Mouse (Mus musculus) midbrain, embryonic 15.5 days (tissue): ENCODE measurements at regions not wholly inside any gene's neighbourhood (a gene's known extent, or its start where the extent isn't known, plus 50 kb on each side); places are given as distances from the start of the nearest gene placed in this dataset.

Source experiments
- ATAC-seq: fragments of 200-750 bp; cut with Nextera tagmentation; replicated peaks from 2 replicates; pipeline ENCODE4 v1.8.0; 2017; ENCODE audit warnings: moderate TSS enrichment
- H3K27ac ChIP-seq: fragments of 300-500 bp; sonication (generic); 2 replicates; pipeline ENCODE4 v1.5.1; 2015; ENCODE audit warnings: mild to moderate bottlenecking, inconsistent platforms
- H3K27me3 ChIP-seq: fragments of 300-500 bp; sonication (generic); replicated peaks from 2 replicates; pipeline ENCODE4 v1.6.1; 2015; ENCODE audit warnings: inconsistent platforms
- H3K36me3 ChIP-seq: fragments of 300-500 bp; sonication (generic); replicated peaks from 2 replicates; pipeline ENCODE4 v1.6.1; 2015; ENCODE audit warnings: inconsistent platforms
- H3K4me1 ChIP-seq: fragments of 300-500 bp; sonication (generic); 2 replicates; pipeline ENCODE4 v1.6.1; 2015; ENCODE audit warnings: inconsistent platforms
- H3K4me2 ChIP-seq: fragments of 300-500 bp; sonication (generic); 2 replicates; pipeline ENCODE4 v1.6.1; 2015; ENCODE audit warnings: inconsistent platforms, mild to moderate bottlenecking, moderate library complexity
- H3K4me3 ChIP-seq: fragments of 300-500 bp; sonication (generic); 2 replicates; pipeline ENCODE4 v1.5.1; 2015; ENCODE audit warnings: mild to moderate bottlenecking, inconsistent platforms
- H3K9ac ChIP-seq: fragments of 300-500 bp; sonication (generic); 2 replicates; pipeline ENCODE4 v1.6.1; 2015; ENCODE audit warnings: mild to moderate bottlenecking, inconsistent platforms
- H3K9me3 ChIP-seq: fragments of 300-500 bp; sonication (generic); 2 replicates; pipeline ENCODE4 v1.6.1; 2016; ENCODE audit warnings: inconsistent platforms
- WGBS: fragments of 180-500 bp; shearing (Covaris S2); methylation state at CpG from one replicate; pipeline ENCODE4 v1.1.7; 2015; ENCODE audit warnings: mixed read lengths; 5-methylcytosine and 5-hydroxymethylcytosine counted together

DNA sequence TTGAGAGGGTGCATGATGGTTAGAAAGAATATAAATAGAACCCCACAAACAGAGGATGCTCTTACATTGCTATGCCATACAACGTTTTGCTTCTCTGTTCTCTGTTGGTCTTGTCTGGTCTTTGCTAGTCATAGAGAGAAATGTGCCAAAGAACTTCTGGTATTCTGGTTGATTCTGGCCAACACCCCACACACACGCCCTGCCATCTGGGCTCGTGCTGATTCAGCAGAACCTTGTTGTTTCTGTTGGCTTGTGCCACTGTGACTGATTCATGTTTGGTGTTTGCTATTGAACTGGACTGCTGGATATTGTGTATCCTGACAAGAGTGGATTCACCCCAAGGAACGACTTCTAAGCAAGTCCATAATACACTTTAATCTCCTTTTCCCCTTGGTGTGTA, 126.0 kb upstream of the Rasa1 start:
- Histone ChIP-seq H3K4me3 (no peak overlapping the region), H3K27ac (no peak overlapping the region)
- ATAC-seq = no peak

DNA sequence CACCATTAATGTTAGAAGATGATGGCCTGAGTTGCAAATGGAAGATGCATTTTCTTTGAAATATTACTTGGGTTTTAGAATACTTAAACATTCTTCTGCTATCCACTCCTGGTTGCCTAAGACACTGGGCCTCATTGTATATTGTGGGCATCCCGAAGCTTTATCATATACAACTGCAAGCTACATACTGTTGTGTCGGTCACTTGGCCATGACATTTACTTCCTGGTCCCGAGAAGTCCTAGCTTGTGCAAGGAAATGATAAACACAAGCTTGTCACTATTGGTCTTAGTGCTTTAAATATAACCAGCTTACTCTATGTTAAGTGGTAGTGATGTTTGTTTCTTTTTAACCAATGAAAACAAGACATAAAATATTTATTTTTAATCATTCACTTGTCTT, 122.4 kb upstream of the Rasa1 start:
- H3K4me3 ChIP-seq = no peak overlapping the region
- no peaks in the 10 kb centered on the region for H3K9me3 ChIP-seq
- H3K27me3 ChIP-seq = no peaks in the 10 kb centered on the region
- ATAC-seq = no peak
- 86% methylated on average over 3 of the region's 3 CpGs for WGBS
- H3K36me3 ChIP-seq = no peaks in the 10 kb centered on the region
- H3K27ac ChIP-seq = no peak overlapping the region
- no peak overlapping the region for H3K4me2 ChIP-seq
- H3K9ac ChIP-seq = no peak overlapping the region
- H3K4me1 ChIP-seq = no peaks in the 10 kb centered on the region

More for the DNA sequence above, 126.0 kb upstream of the Rasa1 start:
- WGBS = 76% methylated on average over 4 of the region's 4 CpGs
- H3K4me1 ChIP-seq = no peaks in the 10 kb centered on the region
- no peak overlapping the region for H3K9ac ChIP-seq
- H3K4me2 ChIP-seq = no peak overlapping the region
- H3K27me3 ChIP-seq = no peaks in the 10 kb centered on the region
- no peaks in the 10 kb centered on the region for H3K36me3 ChIP-seq
- no peaks in the 10 kb centered on the region for H3K9me3 ChIP-seq

DNA sequence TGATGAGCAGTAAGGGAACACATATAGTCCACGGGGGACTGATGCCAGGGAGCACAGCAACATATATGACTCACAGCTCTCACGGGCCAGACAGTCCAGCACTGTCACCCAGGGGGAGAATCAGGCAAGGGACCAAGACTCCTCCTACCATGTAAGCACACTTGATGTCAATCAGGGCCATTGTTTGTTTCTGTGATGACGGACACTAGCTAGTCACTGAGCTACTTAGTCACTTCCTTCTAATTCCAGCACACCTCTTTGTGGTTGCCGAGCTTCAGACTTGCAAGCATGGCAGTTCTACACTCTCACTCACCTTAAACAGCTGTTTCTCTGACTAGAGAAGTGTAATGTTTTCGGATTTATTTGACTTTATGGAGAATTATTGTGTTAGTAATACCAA, 109.9 kb upstream of the Rasa1 start:
- Histone ChIP-seq H3K4me2 (no peak overlapping the region), H3K27ac (no peak overlapping the region), H3K4me3 (no peak overlapping the region), H3K27me3 (no peaks in the 10 kb centered on the region), H3K9me3 (no peaks in the 10 kb centered on the region), H3K4me1 (no peaks in the 10 kb centered on the region), H3K9ac (no peak overlapping the region), H3K36me3 (no peaks in the 10 kb centered on the region)
- WGBS = 78% methylated on average over 5 of the region's 5 CpGs
- ATAC-seq = no peak

DNA sequence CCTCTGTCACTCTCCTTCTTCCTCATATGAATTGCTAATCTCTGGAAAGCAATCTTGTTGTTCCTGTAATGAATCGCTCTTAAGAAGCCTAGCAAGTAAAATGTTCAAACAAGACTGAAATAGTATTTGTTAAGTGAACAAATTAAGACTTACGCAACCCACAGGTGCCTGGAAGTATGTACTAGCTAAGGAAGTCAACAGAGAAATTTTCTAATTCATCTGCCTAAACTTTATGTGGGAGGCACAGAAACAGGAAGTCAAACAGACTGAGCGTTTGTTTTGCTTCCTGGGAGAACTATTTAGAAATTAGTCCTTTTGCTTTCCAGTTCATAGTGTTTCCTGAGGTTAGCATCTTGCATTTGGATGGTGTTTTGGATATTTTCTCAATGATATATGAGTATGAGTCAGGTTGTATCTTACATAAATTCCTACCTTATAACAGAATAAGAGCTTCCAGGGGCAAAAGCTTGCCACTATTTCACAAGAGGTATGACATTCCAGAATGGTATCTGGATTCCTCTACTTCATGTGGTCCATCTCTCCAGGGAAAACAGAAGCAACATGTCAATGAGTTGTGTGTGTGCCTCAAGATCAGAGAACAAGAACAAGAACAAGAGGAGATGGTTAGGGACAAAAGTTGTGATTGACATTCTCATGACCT, 87.5 kb upstream of the Rasa1 start:
- WGBS = 84% methylated on average over 3 of the region's 3 CpGs
- ATAC-seq = no peak

DNA sequence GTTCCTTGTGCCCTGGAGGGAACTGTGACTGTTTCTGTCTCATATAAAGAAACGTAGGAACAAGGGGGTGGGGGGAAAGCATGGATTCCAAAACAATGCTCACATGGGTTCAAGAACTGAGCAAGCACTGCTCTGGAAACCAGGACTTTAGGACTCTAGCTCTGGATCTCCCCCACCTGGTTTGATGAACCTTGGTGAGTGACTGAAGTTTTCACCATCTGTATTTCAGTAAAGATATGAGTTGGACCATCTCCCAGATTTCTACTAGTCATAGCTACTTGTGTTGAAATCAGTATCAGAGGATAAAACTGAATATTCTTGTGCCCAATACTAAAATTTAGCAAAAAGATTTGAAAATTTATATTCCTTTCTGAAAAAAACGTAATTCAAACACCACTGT, 70.7 kb upstream of the Rasa1 start:
- no peaks in the 10 kb centered on the region for H3K27me3 ChIP-seq
- ATAC-seq = no peak
- no peak overlapping the region for H3K27ac ChIP-seq
- WGBS = 82% methylated on average over 2 of the region's 2 CpGs
- no peak overlapping the region for H3K4me3 ChIP-seq
- H3K9ac ChIP-seq = no peak overlapping the region
- H3K9me3 ChIP-seq = no peaks in the 10 kb centered on the region
- no peaks in the 10 kb centered on the region for H3K4me1 ChIP-seq
- no peaks in the 10 kb centered on the region for H3K36me3 ChIP-seq
- H3K4me2 ChIP-seq = no peak overlapping the region

More for the DNA sequence above, 87.5 kb upstream of the Rasa1 start:
- no peaks in the 10 kb centered on the region for H3K36me3 ChIP-seq
- no peaks in the 10 kb centered on the region for H3K4me1 ChIP-seq
- H3K27me3 ChIP-seq = no peaks in the 10 kb centered on the region
- H3K9ac ChIP-seq = no peak overlapping the region
- H3K27ac ChIP-seq = no peak overlapping the region
- no peak overlapping the region for H3K4me2 ChIP-seq
- no peak overlapping the region for H3K4me3 ChIP-seq
- no peaks in the 10 kb centered on the region for H3K9me3 ChIP-seq

DNA sequence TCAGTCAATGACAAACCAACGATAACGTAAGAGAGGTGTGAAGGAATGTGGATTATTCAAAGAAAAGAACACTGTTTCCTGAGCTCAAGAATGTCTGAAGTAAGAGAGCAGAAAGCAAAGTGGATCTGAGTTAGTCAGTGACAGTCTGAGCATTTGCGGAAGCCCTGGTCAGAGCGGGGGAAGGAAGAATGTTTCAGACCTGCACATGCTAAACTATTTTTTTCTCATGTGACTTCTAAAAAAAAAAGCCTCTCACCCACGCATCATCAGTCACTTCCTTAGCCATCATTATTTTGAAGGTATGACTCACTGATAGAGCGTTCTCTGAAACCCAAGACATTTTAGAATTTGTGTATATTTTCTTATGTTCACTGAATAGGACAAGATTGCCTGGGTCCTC, 70.2 kb upstream of the Rasa1 start:
- WGBS = 90% methylated on average over 6 of the region's 6 CpGs
- Histone ChIP-seq H3K9ac (no peak overlapping the region), H3K27me3 (no peaks in the 10 kb centered on the region), H3K9me3 (no peaks in the 10 kb centered on the region), H3K36me3 (no peaks in the 10 kb centered on the region), H3K4me2 (no peak overlapping the region), H3K4me1 (no peaks in the 10 kb centered on the region), H3K27ac (no peak overlapping the region), H3K4me3 (no peak overlapping the region)
- no peak for ATAC-seq

DNA sequence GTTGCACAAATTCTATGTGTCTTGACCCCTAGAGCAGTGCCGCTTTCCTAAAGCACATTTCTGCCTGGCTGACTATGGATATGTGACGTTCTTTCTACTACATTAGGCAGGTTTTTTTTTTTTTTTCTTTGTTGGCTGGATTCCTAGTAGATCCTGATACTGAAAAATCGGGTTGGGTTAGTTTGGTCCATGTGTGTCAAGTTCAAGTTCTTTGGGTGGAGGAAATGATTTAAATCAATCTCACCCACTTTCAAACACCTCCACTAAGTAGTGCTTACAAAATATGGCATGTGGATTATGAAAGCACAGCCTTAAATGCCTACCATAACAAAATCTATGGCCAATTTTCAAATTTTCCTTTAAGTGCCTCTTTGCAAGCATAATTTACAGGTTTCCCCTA, 63.1 kb upstream of the Rasa1 start:
- Histone ChIP-seq H3K4me1 (no peaks in the 10 kb centered on the region), H3K4me3 (no peak overlapping the region), H3K4me2 (no peak overlapping the region), H3K9me3 (no peaks in the 10 kb centered on the region), H3K27me3 (no peaks in the 10 kb centered on the region), H3K9ac (no peak overlapping the region), H3K27ac (no peak overlapping the region), H3K36me3 (no peaks in the 10 kb centered on the region)
- ATAC-seq = no peak
- WGBS = 76% methylated on average over 3 of the region's 3 CpGs
